Comparison of ENCODE assay signal across 9 mouse cellular contexts in genomic region chr2:148045543-148045936, GRCm38 (mm10). TPM values are rescaled to one million over a fixed set of nuclear protein-coding genes. Genes with fewer than 3 reads are reported as not detected.
A peak's percentile ranks its signal among the peaks of the same experiment; 100 is the strongest.
DNase-seq lines count a peak whose midpoint lies in the region; ATAC-seq and TF ChIP-seq lines count a peak whose summit lies in the region.
"Had no signal": no experiment of that assay in that cellular context is flagged by ENCODE, and none has a peak within 500 bp of the region (broad histone marks: within the 10 kb centered on the region; RNA-seq: fewer than 3 reads in every experiment).

No protein-coding gene starts in this region.

- no peak overlapping the region for H3K9ac ChIP-seq in hindbrain, embryonic 13.5 days
- no peak overlapping the region; the same call in 1 of the 2 replicates for H3K9ac ChIP-seq in liver, embryonic 16.5 days (ENCODE audit: low read depth, low read length)

- no peak for ATAC-seq in megakaryocyte, adult 5-6 weeks (ENCODE audit: poor library complexity, severe bottlenecking)
- ATAC-seq in hindbrain, embryonic 13.5 days (ENCODE audit: low FRiP score), result no peak
- ATAC-seq in liver, embryonic 16.5 days (ENCODE audit: low read depth), result no peak
- ATAC-seq in frontal cortex, adult (ENCODE audit: low TSS enrichment), result no peak

- H3K27me3 ChIP-seq in megakaryocyte, embryonic 14.5 days (replicated peaks), result peaks cover 95% of the 10 kb centered on the region
- peaks cover 100% of the 10 kb centered on the region for H3K27me3 ChIP-seq in hindbrain, embryonic 13.5 days
- peaks cover 83% of the 10 kb centered on the region for H3K27me3 ChIP-seq in liver, embryonic 16.5 days (ENCODE audit: control insufficient read depth, insufficient read depth, low read depth, low read length)

- TF ChIP-seq CTCF in layer of hippocampus, adult 2 months (conservative IDR thresholded peaks at IDR 0.05), result no peak

- peak overlapping the region; percentile 82 for H3K4me3 ChIP-seq in megakaryocyte, embryonic 14.5 days (replicated peaks)
- H3K4me3 ChIP-seq in hindbrain, embryonic 13.5 days, result peak overlapping the region; percentile 27
- peak overlapping the region; percentile 47 for H3K4me3 ChIP-seq in liver, embryonic 16.5 days (ENCODE audit: low read depth, low read length)
- H3K4me3 ChIP-seq in layer of hippocampus, adult 2 months, result no peak overlapping the region

- peaks cover 24% of the 10 kb centered on the region for H3K9me3 ChIP-seq in megakaryocyte, embryonic 14.5 days
- H3K9me3 ChIP-seq in hindbrain, embryonic 13.5 days, result no peaks in the 10 kb centered on the region
- no peaks in the 10 kb centered on the region for H3K9me3 ChIP-seq in liver, embryonic 16.5 days (replicated peaks; ENCODE audit: control insufficient read depth, low read length)

- H3K4me2 ChIP-seq in hindbrain, embryonic 13.5 days, result peak overlapping the region; percentile 29; the same call in 1 of the 2 replicates
- peak overlapping the region; percentile 44 for H3K4me2 ChIP-seq in liver, embryonic 16.5 days (ENCODE audit: low read depth, low read length)

- 2% methylated on average over 24 of the region's 25 CpGs for WGBS in hindbrain, embryonic 13.5 days
- WGBS in liver, embryonic 16.5 days (ENCODE audit: insufficient replicate concordance), result 1% methylated on average over 25 of the region's 25 CpGs

- H3K27ac ChIP-seq in hindbrain, embryonic 13.5 days, result no peak overlapping the region
- peak overlapping the region; percentile 80 for H3K27ac ChIP-seq in liver, embryonic 16.5 days (ENCODE audit: low read length)
- no peak overlapping the region for H3K27ac ChIP-seq in layer of hippocampus, adult 2 months

- DNase-seq in layer of hippocampus, adult 2 months (ENCODE audit: low spot score in 2 of 2), result no peak
- DNase-seq in urinary bladder, postnatal 25 days (ENCODE audit: low spot score), result no peak
- DNase-seq: adrenal gland, adult 8-10 months had no signal

- peaks cover 41% of the 10 kb centered on the region for H3K4me1 ChIP-seq in megakaryocyte, embryonic 14.5 days
- H3K4me1 ChIP-seq in hindbrain, embryonic 13.5 days (replicated peaks), result peaks cover 7% of the 10 kb centered on the region
- H3K4me1 ChIP-seq in liver, embryonic 16.5 days (ENCODE audit: control insufficient read depth, low read depth, low read length), result peaks cover 3% of the 10 kb centered on the region; the same call in 1 of the 2 replicates

- no peaks in the 10 kb centered on the region for H3K36me3 ChIP-seq in megakaryocyte, embryonic 14.5 days (replicated peaks; ENCODE audit: low read length)
- no peaks in the 10 kb centered on the region for H3K36me3 ChIP-seq in hindbrain, embryonic 13.5 days
- no peaks in the 10 kb centered on the region for H3K36me3 ChIP-seq in liver, embryonic 16.5 days (ENCODE audit: control insufficient read depth, insufficient read depth)

RNA-seq across cellular contexts. Expression of gene Foxa2, which starts 1.2 kb away (rescaled TPM):
- polyA plus RNA-seq in megakaryocyte, embryonic 14.5 days (2012; ENCODE audit: insufficient read depth, low replicate concordance), result not detected in 2 replicates
- total RNA-seq in megakaryocyte, adult 5-6 weeks (2015), result not detected in 2 replicates
- total RNA-seq in megakaryocyte, adult 5-6 weeks (2017), result not detected in 2 replicates
- polyA plus RNA-seq in hindbrain, embryonic 13.5 days (2015; fragmentation: Nextera tagmentation; extraction: Ambion mirVana), result 1.7 and 2.1 TPM in 2 replicates
- polyA plus RNA-seq in liver, embryonic 16.5 days (2015; fragmentation: Nextera tagmentation; extraction: Ambion mirVana), result 2.9 and 3.8 TPM in 2 replicates
- not detected for total RNA-seq in layer of hippocampus, adult 2 months (2021)
- total RNA-seq: adrenal gland, adult 8-10 months; hematopoietic stem cell, adult 5-6 weeks had no signal
